Mouse (Mus musculus): ENCODE measurements at regions not wholly inside any gene's neighbourhood (a gene's known extent, or its start where the extent isn't known, plus 50 kb on each side); places are given as distances from the start of the nearest gene placed in this dataset.

DNA sequence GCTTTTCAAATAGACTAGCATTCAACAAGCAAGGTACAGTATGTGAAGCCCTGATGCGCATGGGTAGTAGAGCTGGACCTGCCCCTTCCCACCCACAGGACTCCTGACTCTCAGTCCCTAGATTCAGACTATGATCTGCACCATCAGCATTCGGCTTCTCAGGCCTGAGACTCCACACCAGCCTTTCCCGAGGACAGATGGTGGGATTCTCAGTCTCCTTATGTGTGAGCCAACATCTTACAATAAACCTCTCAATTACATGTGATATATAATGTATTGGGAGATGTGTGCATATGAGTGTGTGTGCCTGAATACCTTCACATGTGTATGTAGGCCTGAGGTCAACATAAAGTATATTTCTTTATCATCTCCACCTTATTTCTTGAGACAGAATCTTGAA is 268.3 kb downstream of the Rybp start:
- 70% methylated on average over 3 of the region's 3 CpGs for WGBS
- Histone ChIP-seq H3K9me3 (ENCODE audit: control insufficient read depth, low read length) (no peaks in the 10 kb centered on the region), H3K9ac (ENCODE audit: low read length) (no peak overlapping the region), H3K27ac (ENCODE audit: low read length) (no peak overlapping the region), H3K4me3 (ENCODE audit: low read length) (no peak overlapping the region), H3K4me2 (ENCODE audit: low read depth, low read length) (no peak overlapping the region), H3K27me3 (ENCODE audit: control insufficient read depth, insufficient read depth, low read depth, low read length) (no peaks in the 10 kb centered on the region), H3K4me1 (replicated peaks; ENCODE audit: control insufficient read depth, insufficient read depth, low read length) (0 out of 2 replicates have a peak, but pooled peaks cover 2% of the 10 kb centered on the region), H3K36me3 (ENCODE audit: control insufficient read depth, insufficient read depth, low read length) (no peaks in the 10 kb centered on the region)
- ATAC-seq (ENCODE audit: low read depth) = no peak

DNA sequence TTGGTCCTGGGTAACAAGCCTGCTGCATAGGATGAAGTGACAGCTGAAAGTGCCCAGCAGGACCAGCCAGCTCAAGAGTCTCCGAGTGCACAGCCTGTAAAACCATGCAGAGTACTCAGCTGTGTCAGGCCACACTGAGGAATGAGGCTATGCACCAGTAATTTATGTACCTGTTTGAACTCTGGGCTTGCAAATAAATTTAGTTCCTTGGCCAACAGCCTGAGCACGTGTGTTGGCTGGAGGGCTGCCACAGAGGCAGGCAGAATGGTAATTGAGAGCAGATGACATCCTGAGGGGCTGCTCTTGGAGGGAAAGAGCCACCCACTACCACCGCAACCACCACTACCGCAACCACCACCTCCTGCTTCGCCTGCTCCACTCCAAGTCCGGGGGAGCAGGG is 273.3 kb downstream of the Rybp start:
- Histone ChIP-seq H3K27ac (ENCODE audit: low read length) (no peak overlapping the region), H3K27me3 (ENCODE audit: control insufficient read depth, insufficient read depth, low read depth, low read length) (no peaks in the 10 kb centered on the region), H3K4me3 (ENCODE audit: low read length) (no peak overlapping the region), H3K4me1 (replicated peaks; ENCODE audit: control insufficient read depth, insufficient read depth, low read length) (peaks cover 9% of the 10 kb centered on the region), H3K9me3 (ENCODE audit: control insufficient read depth, low read length) (no peaks in the 10 kb centered on the region), H3K9ac (ENCODE audit: low read length) (no peak overlapping the region), H3K4me2 (ENCODE audit: low read depth, low read length) (no peak overlapping the region), H3K36me3 (ENCODE audit: control insufficient read depth, insufficient read depth, low read length) (no peaks in the 10 kb centered on the region)
- WGBS = 22% methylated on average over 6 of the region's 6 CpGs
- ATAC-seq (ENCODE audit: low read depth) = peak; percentile 23

DNA sequence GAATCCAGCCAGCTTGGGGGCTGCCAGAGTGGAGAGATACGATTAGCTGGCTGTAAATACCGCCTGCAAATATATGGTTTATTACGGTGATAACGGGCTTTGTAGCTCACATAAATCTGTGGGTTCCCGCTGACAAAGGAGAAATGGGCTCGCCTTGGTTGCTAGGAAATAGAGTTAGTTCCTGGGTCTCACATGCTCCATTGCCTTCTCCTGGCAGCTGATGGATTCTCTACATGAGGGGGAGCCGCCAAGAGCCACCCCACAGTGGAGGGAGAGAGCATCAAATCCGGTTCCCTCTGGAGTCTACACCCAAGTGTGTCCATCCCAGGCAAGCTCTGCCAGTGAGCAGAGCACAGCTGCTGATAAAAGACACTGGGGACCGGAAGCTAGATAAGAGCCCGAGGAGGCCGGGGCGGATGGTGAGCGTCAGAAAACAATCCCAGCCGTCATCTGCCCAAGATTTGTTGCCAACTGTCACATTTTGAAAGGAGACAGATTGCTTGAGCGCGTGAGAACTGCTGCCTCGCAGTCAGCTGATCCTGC is 275.7 kb downstream of the Rybp start:
- Histone ChIP-seq H3K9ac (ENCODE audit: low read length) (no peak overlapping the region), H3K9me3 (ENCODE audit: control insufficient read depth, low read length) (no peaks in the 10 kb centered on the region), H3K36me3 (ENCODE audit: control insufficient read depth, insufficient read depth, low read length) (no peaks in the 10 kb centered on the region), H3K4me1 (replicated peaks; ENCODE audit: control insufficient read depth, insufficient read depth, low read length) (peaks cover 9% of the 10 kb centered on the region), H3K27me3 (ENCODE audit: control insufficient read depth, insufficient read depth, low read depth, low read length) (no peaks in the 10 kb centered on the region), H3K27ac (ENCODE audit: low read length) (no peak overlapping the region), H3K4me3 (ENCODE audit: low read length) (0 out of 2 replicates have a peak overlapping the region, but pooled peaks have one; percentile 10), H3K4me2 (ENCODE audit: low read depth, low read length) (peak overlapping the region; percentile 48)
- peak; percentile 91 for ATAC-seq (ENCODE audit: low read depth)
- WGBS = 13% methylated on average over 17 of the region's 17 CpGs

DNA sequence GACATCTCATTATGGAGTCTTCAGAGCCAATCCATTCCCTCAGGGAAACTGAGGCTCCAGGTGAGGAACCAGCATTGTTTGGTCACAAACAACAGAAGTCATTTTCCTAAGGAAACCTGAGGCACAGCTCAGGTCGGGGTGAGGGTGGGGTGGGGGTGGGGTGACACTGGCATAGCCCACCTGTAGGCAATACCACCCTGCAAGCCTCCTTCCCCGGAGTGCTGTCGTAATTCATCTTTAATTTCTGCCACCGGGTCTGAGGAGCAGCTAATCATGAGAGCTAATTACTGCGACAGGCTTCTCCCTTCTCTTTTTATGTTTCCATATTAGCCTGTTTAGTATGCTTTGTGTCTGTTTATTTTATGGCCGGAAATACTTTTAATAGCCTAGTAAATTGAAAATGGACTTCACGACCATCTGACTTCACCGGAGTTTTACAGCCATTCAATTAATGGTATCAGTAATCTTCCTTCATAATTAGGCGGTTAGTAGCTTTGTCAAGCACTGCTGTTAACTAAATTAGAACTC is 276.3 kb downstream of the Rybp start:
- Histone ChIP-seq H3K4me2 (ENCODE audit: low read depth, low read length) (peak overlapping the region; percentile 48), H3K9me3 (ENCODE audit: control insufficient read depth, low read length) (no peaks in the 10 kb centered on the region), H3K4me1 (replicated peaks; ENCODE audit: control insufficient read depth, insufficient read depth, low read length) (peaks cover 9% of the 10 kb centered on the region), H3K9ac (ENCODE audit: low read length) (no peak overlapping the region), H3K36me3 (ENCODE audit: control insufficient read depth, insufficient read depth, low read length) (no peaks in the 10 kb centered on the region), H3K4me3 (ENCODE audit: low read length) (0 out of 2 replicates have a peak overlapping the region, but pooled peaks have one; percentile 10), H3K27ac (ENCODE audit: low read length) (no peak overlapping the region), H3K27me3 (ENCODE audit: control insufficient read depth, insufficient read depth, low read depth, low read length) (no peaks in the 10 kb centered on the region)
- ATAC-seq (ENCODE audit: low read depth) = no peak
- 38% methylated on average over 9 of the region's 9 CpGs for WGBS

DNA sequence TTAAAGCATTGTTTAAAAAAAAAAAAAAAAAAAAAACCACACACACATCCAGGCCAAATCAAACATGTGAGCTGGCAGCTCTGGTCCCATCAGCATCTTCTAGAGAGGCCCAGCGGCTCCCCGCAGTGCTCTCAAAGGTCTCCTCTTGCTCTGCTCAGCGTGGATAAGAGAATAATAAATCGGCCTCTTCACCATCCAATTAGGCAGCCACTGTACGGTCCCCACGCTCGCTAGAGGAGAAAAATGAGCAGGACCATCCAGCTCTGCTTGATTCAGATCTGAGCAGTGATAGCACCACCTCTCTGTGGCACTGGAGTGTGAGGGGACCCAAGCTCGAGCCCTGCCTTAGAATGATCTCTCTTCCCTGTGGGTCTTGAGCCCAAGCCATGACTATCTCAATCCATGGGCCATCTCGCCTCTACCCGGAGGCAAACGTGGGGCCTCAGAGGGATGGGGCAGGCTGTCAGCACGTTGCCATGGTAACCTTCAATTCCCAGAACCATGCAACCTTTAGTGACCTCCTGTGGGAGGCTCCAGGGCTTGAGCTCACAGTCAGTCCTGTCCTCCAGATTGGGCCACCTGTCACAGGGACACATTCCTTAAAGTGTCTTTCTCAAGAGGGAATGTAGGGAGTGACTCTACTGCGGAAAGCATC is 273.6 kb upstream of the Prok2 start:
- no peak overlapping the region for H3K9ac ChIP-seq (ENCODE audit: low read length)
- H3K4me3 ChIP-seq (ENCODE audit: low read length) = no peak overlapping the region
- H3K27me3 ChIP-seq (ENCODE audit: control insufficient read depth, insufficient read depth, low read depth, low read length) = peaks cover 3% of the 10 kb centered on the region; the same call in 1 of the 2 replicates
- peaks cover 9% of the 10 kb centered on the region; the same call in 1 of the 2 replicates for H3K4me1 ChIP-seq (replicated peaks; ENCODE audit: control insufficient read depth, insufficient read depth, low read length)
- no peak for ATAC-seq (ENCODE audit: low read depth)
- no peak overlapping the region for H3K27ac ChIP-seq (ENCODE audit: low read length)
- 45% methylated on average over 13 of the region's 13 CpGs for WGBS
- H3K4me2 ChIP-seq (ENCODE audit: low read depth, low read length) = no peak overlapping the region
- no peaks in the 10 kb centered on the region for H3K36me3 ChIP-seq (ENCODE audit: control insufficient read depth, insufficient read depth, low read length)
- no peaks in the 10 kb centered on the region for H3K9me3 ChIP-seq (ENCODE audit: control insufficient read depth, low read length)

DNA sequence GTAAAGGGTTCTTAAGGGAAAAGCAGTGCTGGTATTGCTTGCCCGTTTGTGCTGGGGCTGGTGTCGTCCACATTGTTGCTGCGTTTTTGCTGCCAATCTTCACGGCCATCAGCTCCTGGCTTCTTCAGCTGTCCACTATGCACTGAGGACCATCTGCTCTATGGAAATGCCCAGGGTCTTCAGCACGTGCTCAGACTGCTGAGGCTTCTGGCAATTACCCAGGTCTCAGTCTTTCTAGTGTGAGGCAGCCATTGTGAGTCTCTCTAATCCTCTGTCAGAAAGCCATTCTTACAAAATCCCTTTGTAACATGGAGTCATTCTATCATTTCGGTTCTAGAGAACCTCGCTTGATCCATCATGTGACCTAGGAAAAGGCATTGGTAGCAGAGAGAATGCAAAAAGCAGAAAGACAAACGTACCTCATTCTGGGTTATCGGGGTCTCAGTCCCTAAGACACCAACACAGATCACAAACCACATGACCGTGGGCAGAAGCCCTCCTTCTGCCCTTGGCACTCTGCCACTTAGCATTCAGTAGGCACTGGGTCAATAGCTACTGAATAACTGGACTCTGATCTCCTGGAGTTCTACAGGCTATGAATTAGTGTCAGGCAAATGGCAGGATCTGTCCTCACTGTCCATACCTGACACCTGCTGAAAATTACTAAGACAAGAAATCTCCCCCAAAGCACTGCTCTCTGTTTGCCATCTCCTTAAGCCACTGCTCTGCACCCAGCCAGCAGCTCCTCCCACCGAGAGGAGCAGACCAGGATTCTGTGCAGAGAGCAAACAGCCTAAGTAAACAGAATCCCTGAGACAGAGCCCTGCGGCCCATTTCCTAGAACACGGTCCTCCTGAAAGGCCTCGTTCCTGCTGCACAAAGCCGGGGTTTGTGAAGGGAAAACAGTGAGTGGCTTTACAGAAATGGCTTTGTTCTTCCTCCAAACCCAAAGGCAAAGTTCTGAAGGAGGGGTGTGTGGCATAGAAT is 270.1 kb upstream of the Prok2 start:
- Histone ChIP-seq H3K4me2 (ENCODE audit: low read depth, low read length) (no peak overlapping the region), H3K9me3 (ENCODE audit: control insufficient read depth, low read length) (no peaks in the 10 kb centered on the region), H3K27me3 (ENCODE audit: control insufficient read depth, insufficient read depth, low read depth, low read length) (peaks cover 3% of the 10 kb centered on the region; the same call in 1 of the 2 replicates), H3K27ac (ENCODE audit: low read length) (peak overlapping the region; percentile 11; the same call in 1 of the 2 replicates), H3K9ac (ENCODE audit: low read length) (no peak overlapping the region), H3K4me3 (ENCODE audit: low read length) (no peak overlapping the region), H3K4me1 (replicated peaks; ENCODE audit: control insufficient read depth, insufficient read depth, low read length) (peaks cover 26% of the 10 kb centered on the region), H3K36me3 (ENCODE audit: control insufficient read depth, insufficient read depth, low read length) (no peaks in the 10 kb centered on the region)
- 41% methylated on average over 15 of the region's 15 CpGs for WGBS
- peak; percentile 84 for ATAC-seq (ENCODE audit: low read depth)

DNA sequence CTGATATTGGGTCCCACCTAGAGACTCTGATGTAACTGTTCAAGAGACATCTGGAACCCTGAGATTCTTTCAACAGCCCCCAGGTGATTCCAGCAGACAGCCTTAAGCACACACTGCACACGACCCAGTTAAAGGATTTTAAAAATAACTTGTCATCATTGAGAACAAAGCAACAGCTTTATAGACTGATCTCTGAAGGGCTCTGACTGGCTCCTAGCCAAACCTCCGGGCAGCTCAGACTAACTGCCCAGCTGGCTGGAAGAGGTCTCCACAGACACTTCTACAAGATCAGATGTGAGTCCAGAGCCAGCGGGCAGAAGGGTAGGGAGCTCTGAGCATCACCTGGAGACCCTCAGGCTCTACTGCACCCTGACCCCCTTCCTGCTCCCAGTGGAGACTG is 267.8 kb upstream of the Prok2 start:
- no peak overlapping the region for H3K9ac ChIP-seq (ENCODE audit: low read length)
- H3K9me3 ChIP-seq (ENCODE audit: control insufficient read depth, low read length) = no peaks in the 10 kb centered on the region
- no peak overlapping the region for H3K27ac ChIP-seq (ENCODE audit: low read length)
- H3K4me1 ChIP-seq (replicated peaks; ENCODE audit: control insufficient read depth, insufficient read depth, low read length) = peaks cover 33% of the 10 kb centered on the region
- no peak overlapping the region for H3K4me3 ChIP-seq (ENCODE audit: low read length)
- 6% methylated on average over 3 of the region's 3 CpGs for WGBS
- H3K36me3 ChIP-seq (ENCODE audit: control insufficient read depth, insufficient read depth, low read length) = no peaks in the 10 kb centered on the region
- H3K27me3 ChIP-seq (ENCODE audit: control insufficient read depth, insufficient read depth, low read depth, low read length) = peaks cover 3% of the 10 kb centered on the region; the same call in 1 of the 2 replicates
- H3K4me2 ChIP-seq (ENCODE audit: low read depth, low read length) = no peak overlapping the region
- peak; percentile 42; the same call in 1 of the 2 replicates for ATAC-seq (ENCODE audit: low read depth)

DNA sequence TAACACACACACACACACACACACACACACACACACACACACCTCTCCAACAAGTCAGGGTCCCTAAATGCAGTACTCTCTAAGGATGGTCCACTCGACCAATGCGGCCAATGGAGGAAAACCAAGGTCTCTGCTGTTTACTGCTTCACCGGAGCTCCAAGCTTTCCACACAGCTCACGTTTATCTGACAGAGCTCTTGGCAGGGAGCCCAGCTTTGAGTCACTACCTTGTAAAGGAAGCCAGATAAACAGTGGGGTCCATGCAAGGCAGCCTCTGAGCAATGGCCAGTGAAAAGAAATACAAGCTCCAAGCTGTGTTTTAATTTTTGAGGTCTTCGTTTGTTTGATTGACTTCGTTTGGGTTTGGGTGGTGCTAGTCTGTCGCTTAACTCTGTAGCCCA is 264.9 kb upstream of the Prok2 start:
- ATAC-seq (ENCODE audit: low read depth) = peak; percentile 76
- Histone ChIP-seq H3K4me2 (ENCODE audit: low read depth, low read length) (no peak overlapping the region), H3K4me1 (replicated peaks; ENCODE audit: control insufficient read depth, insufficient read depth, low read length) (peaks cover 28% of the 10 kb centered on the region), H3K9me3 (ENCODE audit: control insufficient read depth, low read length) (no peaks in the 10 kb centered on the region), H3K9ac (ENCODE audit: low read length) (no peak overlapping the region), H3K27me3 (ENCODE audit: control insufficient read depth, insufficient read depth, low read depth, low read length) (peaks cover 2% of the 10 kb centered on the region; the same call in 1 of the 2 replicates), H3K27ac (ENCODE audit: low read length) (peak overlapping the region; percentile 7; the same call in 1 of the 2 replicates), H3K36me3 (ENCODE audit: control insufficient read depth, insufficient read depth, low read length) (no peaks in the 10 kb centered on the region), H3K4me3 (ENCODE audit: low read length) (no peak overlapping the region)
- WGBS = 9% methylated on average over 7 of the region's 7 CpGs

DNA sequence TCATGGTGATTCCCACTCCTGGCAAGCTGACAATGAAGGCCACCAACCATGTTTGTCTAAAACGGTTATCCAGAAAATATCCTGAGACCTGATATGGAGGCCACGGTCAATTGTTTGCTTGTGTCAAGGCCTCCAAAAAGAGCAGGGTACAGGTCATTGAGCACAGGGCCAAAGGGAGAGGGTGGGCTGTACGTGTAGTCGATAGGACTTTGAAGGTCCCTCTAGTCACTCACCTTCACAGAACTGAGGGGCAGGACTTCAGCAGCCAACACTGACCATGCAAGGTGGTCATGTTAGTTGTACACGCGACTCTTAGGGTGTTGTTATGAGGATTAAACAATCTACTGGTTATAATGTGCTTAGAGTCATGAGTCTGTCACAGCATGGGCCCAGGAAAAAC is 264.4 kb upstream of the Prok2 start:
- Histone ChIP-seq H3K27ac (ENCODE audit: low read length) (no peak overlapping the region), H3K9ac (ENCODE audit: low read length) (no peak overlapping the region), H3K4me3 (ENCODE audit: low read length) (no peak overlapping the region), H3K4me2 (ENCODE audit: low read depth, low read length) (no peak overlapping the region), H3K27me3 (ENCODE audit: control insufficient read depth, insufficient read depth, low read depth, low read length) (peaks cover 2% of the 10 kb centered on the region; the same call in 1 of the 2 replicates), H3K4me1 (replicated peaks; ENCODE audit: control insufficient read depth, insufficient read depth, low read length) (peaks cover 30% of the 10 kb centered on the region), H3K9me3 (ENCODE audit: control insufficient read depth, low read length) (no peaks in the 10 kb centered on the region), H3K36me3 (ENCODE audit: control insufficient read depth, insufficient read depth, low read length) (no peaks in the 10 kb centered on the region)
- WGBS = 62% methylated on average over 6 of the region's 6 CpGs
- no peak for ATAC-seq (ENCODE audit: low read depth)

All from lung, embryonic 16.5 days (tissue).